Mouse (Mus musculus) right cerebral cortex, postnatal 10 days (tissue): ENCODE results near the gene Bcdin3d.
"Not testable (repeated sequence)": the region's sequence is repeated elsewhere in the genome, so short reads cannot be mapped to it uniquely, and the experiment has no call there.

Source experiments
- DNase-seq, 2 experiments: peaks; one replicate each; pipeline ENCODE4 v3.0.0; 2021; ENCODE audit warnings: low spot score in 2 of 2

The Bcdin3d gene

GRCm38 (mm10) chr15:99473801-99474575, 542 bp downstream of the Bcdin3d start:
- peak; percentile 76 to 77 for DNase-seq

- no peak for DNase-seq
Observed at GRCm38 (mm10) chr15:99472972-99473371, 1.6 kb downstream of the Bcdin3d start.

- no peak for DNase-seq
Observed at GRCm38 (mm10) chr15:99471677-99472063, 2.9 kb downstream of the Bcdin3d start.

- DNase-seq = peak in 1 of 2 experiments; percentile 60
Observed at GRCm38 (mm10) chr15:99470971-99471676, 3.4 kb downstream of the Bcdin3d start.

- DNase-seq = no peak
Observed at GRCm38 (mm10) chr15:99470224-99470761, 4.2 kb downstream of the Bcdin3d start.

GRCm38 (mm10) chr15:99469736-99470135, 4.8 kb downstream of the Bcdin3d start:
- no peak for DNase-seq

DNA sequence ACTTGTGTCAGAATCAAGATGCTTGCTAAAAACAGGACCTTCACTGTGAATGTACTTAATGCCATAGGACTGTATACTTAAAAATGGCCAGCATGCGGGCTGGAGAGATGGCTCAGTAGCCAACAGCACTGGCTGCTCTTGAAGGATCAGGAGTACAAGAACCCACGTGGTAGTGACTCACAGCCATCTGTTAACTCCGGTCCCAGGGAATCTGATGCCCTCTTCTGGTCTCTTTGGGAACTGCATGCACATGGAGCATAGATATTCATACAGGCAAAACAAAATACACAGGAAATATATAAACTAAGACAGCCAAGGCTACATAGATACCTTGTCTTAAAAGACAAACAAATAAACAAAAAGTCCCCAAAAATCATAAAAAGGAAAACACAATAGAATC, 5.5 kb downstream of the Bcdin3d start:
- DNase-seq = peak; percentile 82 to 85

- DNase-seq = no peak
Observed at GRCm38 (mm10) chr15:99463194-99463593, 11.3 kb downstream of the Bcdin3d start.

DNA sequence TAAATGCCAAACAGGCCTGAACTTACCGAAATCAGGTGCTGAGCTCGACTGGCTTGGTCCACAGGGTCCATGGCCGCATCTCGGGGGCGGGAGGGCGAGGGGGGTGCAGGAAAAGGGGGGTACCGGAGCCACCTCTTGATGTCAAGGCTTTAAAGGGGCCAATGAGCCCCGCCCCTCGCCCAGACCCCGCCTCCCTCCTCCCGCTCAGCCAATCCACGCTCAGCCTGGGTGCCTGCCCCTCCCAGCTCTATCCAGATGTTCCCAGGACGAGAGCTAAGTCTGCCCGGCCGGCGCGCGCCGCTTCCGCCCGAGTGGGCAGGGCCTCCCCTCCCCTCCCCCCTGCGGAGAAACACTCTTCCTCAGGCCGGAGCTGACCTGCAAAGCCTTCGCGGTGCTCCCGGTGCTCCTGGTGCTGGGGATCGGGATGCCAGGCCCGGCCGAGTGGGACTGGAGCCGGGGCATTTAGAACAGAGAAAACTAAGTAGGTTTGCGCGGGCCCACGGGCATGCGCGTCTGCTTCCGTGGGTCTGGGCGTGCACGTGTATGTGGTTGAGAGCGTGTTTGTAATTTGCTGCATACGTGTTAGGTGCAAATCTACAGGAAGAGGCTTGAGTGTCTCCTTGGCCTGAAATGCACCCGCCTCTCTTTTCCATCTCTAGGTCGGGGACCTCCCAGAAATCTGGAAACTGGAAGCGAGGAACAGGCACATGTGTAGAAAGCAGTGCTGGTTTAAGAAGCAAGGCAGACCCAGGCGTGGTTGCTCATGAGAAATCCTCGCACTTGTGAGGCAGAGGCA, 16.7 kb downstream of the Bcdin3d start, which contains the start of gene Nckap5l:
Nckap5l (minus strand) TSS at position 143 of the 796 bp plus-strand sequence.
- peak; percentile 94 to 96 for DNase-seq

GRCm38 (mm10) chr15:99456963-99457605, 17.4 kb downstream of the Bcdin3d start:
- peak; percentile 79 to 80 for DNase-seq

- no peak for DNase-seq
Observed at GRCm38 (mm10) chr15:99456338-99456962, 18.1 kb downstream of the Bcdin3d start.

GRCm38 (mm10) chr15:99455415-99455814, 19.1 kb downstream of the Bcdin3d start:
- DNase-seq = no peak

GRCm38 (mm10) chr15:99454585-99455279, 19.8 kb downstream of the Bcdin3d start:
- no peak for DNase-seq

DNA sequence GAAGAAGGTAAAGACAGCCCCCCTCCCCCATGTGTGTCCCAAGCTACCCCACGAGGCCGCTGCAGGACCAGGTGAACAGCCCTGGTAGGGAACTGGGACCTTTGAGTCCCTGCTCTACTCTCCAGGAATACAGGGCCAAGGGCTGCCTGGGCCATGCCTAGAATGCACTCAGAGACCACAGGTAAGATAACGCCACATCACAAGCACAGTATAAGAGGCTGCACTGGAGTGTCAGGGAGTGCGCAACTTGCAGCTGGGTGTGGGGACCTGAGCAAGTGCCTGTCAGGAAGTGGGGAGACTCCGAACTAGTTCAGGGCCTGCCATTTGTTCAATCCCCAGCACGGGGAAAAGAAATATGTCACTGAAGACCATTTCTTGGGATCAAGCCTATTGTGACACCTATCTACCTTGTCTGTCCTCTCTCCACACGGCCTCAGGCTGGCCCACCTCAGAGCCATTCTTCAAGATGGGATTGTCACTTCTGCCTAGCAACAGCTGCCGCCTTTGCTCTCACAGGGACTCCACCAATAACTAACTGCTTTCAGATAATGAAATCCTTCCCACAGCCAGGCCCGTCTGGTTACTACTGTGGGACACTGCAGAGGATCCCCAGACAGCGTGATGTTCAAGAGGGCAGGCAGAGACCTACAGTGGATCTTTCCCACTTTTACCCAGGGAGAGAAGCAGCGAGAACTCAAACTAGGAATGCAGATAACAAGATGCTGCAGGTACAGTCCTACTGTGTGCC, 21.2 kb downstream of the Bcdin3d start:
- DNase-seq = no peak

DNA sequence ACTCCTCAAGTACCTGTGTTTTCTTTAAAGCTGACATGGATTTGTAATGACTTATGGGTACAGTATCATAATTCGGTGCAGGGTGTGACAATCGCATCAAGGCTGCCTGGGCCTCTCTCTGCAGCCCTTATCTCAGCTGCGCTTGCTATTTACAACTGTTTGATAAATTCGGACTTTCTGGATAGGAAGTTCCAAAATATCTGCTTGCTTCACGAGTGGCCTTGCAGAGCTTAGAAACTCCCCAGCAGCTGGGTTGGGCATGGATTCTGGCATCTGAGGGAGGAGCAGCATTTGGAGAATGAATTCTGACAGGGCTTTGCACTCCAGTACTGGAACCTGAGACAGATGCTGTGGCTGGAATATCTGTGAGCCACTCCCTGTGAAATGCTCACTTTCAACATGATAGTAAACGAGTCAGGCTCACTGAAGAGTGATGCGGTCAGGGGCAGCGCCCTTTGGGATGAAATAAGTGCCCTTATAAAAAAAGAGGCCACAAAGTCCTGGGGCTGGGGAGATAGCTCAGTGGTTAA, 24.7 kb downstream of the Bcdin3d start:
- DNase-seq = no peak

GRCm38 (mm10) chr15:99449131-99449750, 25.3 kb downstream of the Bcdin3d start:
- peak; percentile 79 to 82 for DNase-seq

GRCm38 (mm10) chr15:99446136-99446535, 28.4 kb downstream of the Bcdin3d start:
- DNase-seq = not testable (repeated sequence)

DNA sequence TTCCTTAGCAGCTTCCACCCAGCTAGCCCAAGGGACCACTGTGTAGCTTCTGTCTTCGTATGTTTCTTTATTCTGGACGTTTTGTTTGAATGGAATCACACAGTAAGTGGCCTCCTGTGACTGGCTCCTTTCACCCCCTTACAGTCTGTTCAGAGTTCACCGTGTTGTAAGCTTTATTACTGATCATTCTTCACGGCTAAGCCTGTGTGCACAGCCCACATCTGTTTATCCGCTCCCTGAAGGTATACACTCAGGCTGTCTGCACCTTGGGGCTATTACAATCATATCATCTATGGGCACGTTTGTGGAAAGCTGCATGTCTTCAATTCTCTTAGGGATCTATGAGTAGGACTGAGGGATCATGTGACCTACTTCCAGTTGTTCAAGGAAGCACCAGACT, 29.0 kb downstream of the Bcdin3d start:
- no peak for DNase-seq

DNA sequence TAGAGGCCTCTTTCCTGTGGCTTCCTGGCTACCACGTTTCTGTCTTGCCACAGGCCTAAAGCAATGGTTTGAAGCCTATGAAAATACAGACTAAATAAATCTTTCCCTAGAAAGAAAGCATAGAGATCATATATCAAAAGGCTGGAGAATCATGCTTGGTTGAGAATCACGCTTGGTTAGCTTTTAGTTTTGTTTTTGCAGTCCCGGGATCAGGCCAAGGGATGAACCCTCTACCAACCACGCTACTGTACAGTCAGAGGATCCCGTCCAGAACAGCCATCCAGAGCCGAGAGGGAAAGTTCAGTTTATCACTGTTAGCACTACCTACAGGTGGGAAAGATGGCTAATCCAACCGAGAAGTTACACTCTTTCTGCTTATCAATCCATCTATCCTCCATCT, 32.2 kb downstream of the Bcdin3d start:
- DNase-seq = no peak
